Mouse (Mus musculus): ENCODE results near the gene Spdye4a.

The Spdye4a gene

GRCm38 (mm10) chr5:143226790-143227189 lies at the start of gene Spdye4a:
Spdye4a (minus strand) TSS chr5:143226890.
- DNase-seq (ENCODE audit: extremely low read depth, low read depth, low spot score): no peak

- no peak for DNase-seq (ENCODE audit: extremely low read depth, low read depth, low spot score)
Observed at GRCm38 (mm10) chr5:143275761-143276160, 49.1 kb upstream of the Spdye4a start.

GRCm38 (mm10) chr5:143272540-143273330 lies 46.0 kb upstream of the Spdye4a start:
- peak; percentile 88 for DNase-seq (ENCODE audit: extremely low read depth, low read depth, low spot score)

GRCm38 (mm10) chr5:143272108-143272507 lies 45.4 kb upstream of the Spdye4a start:
- DNase-seq (ENCODE audit: extremely low read depth, low read depth, low spot score): peak; percentile 89

GRCm38 (mm10) chr5:143271642-143272041 lies 45.0 kb upstream of the Spdye4a start:
- DNase-seq (ENCODE audit: extremely low read depth, low read depth, low spot score): no peak

GRCm38 (mm10) chr5:143270151-143270519 lies 43.4 kb upstream of the Spdye4a start:
- DNase-seq (ENCODE audit: extremely low read depth, low read depth, low spot score): no peak

GRCm38 (mm10) chr5:143269363-143270150 lies 42.9 kb upstream of the Spdye4a start, which contains the start of gene Zfp316:
Zfp316 (minus strand) TSS chr5:143270022.
- DNase-seq (ENCODE audit: extremely low read depth, low read depth, low spot score): no peak

- no peak for DNase-seq (ENCODE audit: extremely low read depth, low read depth, low spot score)
Observed at GRCm38 (mm10) chr5:143268985-143269362, 42.3 kb upstream of the Spdye4a start.

GRCm38 (mm10) chr5:143266794-143267193 lies 40.1 kb upstream of the Spdye4a start:
- DNase-seq (ENCODE audit: extremely low read depth, low read depth, low spot score): peak; percentile 100

- no peak for DNase-seq (ENCODE audit: extremely low read depth, low read depth, low spot score)
Observed at GRCm38 (mm10) chr5:143265409-143265808, 38.7 kb upstream of the Spdye4a start.

- no peak for DNase-seq (ENCODE audit: extremely low read depth, low read depth, low spot score)
Observed at GRCm38 (mm10) chr5:143264689-143265088, 38.0 kb upstream of the Spdye4a start.

GRCm38 (mm10) chr5:143261636-143262035 lies 34.9 kb upstream of the Spdye4a start:
- no peak for DNase-seq (ENCODE audit: extremely low read depth, low read depth, low spot score)

- no peak for DNase-seq (ENCODE audit: extremely low read depth, low read depth, low spot score)
Observed at GRCm38 (mm10) chr5:143255802-143256201, 29.1 kb upstream of the Spdye4a start.

- no peak for DNase-seq (ENCODE audit: extremely low read depth, low read depth, low spot score)
Observed at GRCm38 (mm10) chr5:143255131-143255519, 28.4 kb upstream of the Spdye4a start.

- DNase-seq (ENCODE audit: extremely low read depth, low read depth, low spot score): no peak
Observed at GRCm38 (mm10) chr5:143254487-143255130, 27.9 kb upstream of the Spdye4a start.

GRCm38 (mm10) chr5:143253881-143254486 lies 27.3 kb upstream of the Spdye4a start:
- no peak for DNase-seq (ENCODE audit: extremely low read depth, low read depth, low spot score)

GRCm38 (mm10) chr5:143253186-143253880 lies 26.6 kb upstream of the Spdye4a start:
- DNase-seq (ENCODE audit: extremely low read depth, low read depth, low spot score): no peak

GRCm38 (mm10) chr5:143252791-143253185 lies 26.1 kb upstream of the Spdye4a start:
- no peak for DNase-seq (ENCODE audit: extremely low read depth, low read depth, low spot score)

- no peak for DNase-seq (ENCODE audit: extremely low read depth, low read depth, low spot score)
Observed at GRCm38 (mm10) chr5:143252039-143252438, 25.3 kb upstream of the Spdye4a start.

GRCm38 (mm10) chr5:143244926-143245325 lies 18.2 kb upstream of the Spdye4a start:
- DNase-seq (ENCODE audit: extremely low read depth, low read depth, low spot score): no peak

- DNase-seq (ENCODE audit: extremely low read depth, low read depth, low spot score): no peak
Observed at GRCm38 (mm10) chr5:143236036-143236435, 9.3 kb upstream of the Spdye4a start.

Measured in fat pad, adult 2 months (tissue).